Mouse (Mus musculus): ENCODE results near the gene Faim. TPM values are rescaled to one million over a fixed set of nuclear protein-coding genes. Genes with fewer than 3 reads are reported as not detected.

Faim gene
- polyA plus RNA-seq (2014; fragmentation: Illumina TruSeq; extraction: RNeasy Lipid Tissue Mini Kit (QIAGEN cat#74804); ENCODE audit: insufficient read depth, low read depth, low replicate concordance), result 21.7 TPM

DNA sequence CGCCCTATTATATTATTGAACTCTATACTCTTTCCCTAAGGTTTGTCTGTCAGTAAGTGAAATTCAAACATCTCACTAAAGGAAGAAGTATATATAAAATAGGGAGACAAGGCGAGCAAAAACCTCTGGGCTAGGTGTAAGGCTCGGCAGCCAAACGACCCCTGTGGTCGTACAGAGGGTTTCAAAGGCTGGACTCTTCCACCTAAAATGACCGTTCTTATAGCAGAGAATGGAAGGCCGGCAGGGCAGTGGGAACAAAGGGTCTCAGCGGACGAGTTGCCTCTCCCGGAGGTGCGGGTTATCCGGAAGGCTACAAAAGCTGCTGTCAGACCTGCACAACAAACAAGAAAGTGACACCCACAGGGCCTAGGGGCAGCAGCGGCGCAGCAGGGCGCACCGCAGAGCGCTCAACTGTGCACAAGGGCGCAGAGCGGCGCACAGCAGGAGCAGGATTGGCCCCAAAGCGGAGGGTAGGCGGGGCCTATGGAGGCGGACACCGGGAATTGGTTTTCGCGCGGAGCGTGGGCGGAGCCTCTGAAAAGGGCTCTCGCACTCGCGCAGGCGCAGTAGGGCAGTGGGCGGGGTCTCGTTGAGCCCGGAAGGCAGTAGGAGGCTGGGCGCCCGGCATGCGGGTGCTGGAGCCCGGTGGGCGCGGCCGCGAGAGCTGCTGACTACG is at the start of gene Faim:
Gene Faim (plus strand): TSS at position 574 of the 676 bp plus-strand sequence.

DNA sequence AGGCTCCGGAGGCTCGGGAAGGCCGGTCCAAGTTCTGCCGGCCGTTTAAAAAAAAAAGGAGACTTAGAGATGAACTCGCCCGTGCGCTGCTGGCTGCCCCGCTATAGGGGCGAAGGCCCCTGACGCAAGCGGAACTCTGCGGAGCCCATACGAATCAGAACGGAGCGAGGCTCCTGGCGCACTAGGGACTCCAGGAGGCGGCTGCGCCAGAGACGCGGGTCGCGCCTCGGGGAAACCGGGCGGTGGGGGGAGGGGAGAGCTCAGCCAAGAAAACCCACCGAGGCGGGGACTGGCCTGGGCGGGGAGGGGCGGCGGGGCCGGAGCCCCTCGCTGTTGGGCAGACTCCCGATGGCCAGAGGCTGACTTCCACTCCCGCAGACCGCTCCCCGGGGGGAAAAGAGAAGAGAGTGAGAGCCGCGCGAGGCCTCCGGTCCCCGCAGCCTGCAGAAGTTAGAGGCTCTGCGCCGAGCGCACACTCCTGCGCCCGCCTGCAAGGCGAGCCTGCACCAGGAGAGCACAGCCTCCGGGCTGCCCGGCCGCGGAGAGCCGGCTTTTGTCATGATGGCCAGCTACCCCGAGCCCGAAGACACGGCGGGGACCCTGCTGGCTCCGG is 31.0 kb upstream of the Faim start, which contains the start of gene Foxl2:
Gene Foxl2 (plus strand): TSS at position 186 of the 613 bp plus-strand sequence.

DNA sequence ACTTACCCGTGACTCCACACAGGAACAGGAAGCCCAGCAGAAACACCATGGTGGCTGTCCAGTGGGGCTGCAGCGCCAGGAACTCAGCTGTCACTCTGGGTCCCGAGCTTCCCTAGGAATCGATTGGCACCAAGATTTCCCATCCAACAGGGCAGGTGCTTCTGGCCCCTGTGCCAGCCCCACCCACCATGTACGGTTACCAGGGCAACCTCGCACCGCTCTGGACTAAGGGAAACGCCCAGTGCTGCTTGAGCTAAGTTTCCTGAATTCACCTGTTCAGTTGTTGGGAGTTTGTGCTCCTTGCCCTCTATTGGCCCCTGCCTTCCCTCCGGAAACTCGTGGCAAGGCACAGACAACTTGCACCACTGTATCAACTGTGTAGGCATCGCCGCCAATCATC is 49.4 kb downstream of the Faim start, which contains the start of gene Gm1123:
Gene Gm1123 (minus strand): TSS at position 141 of the 400 bp plus-strand sequence.

Other genes starting within 250 kb of the Faim start
- not detected for gene Prr23a1, start 143.9 kb upstream of the Faim start, polyA plus RNA-seq (2014; fragmentation: Illumina TruSeq; extraction: RNeasy Lipid Tissue Mini Kit (QIAGEN cat#74804); ENCODE audit: insufficient read depth, low read depth, low replicate concordance)
- gene Prr23a2, start 129.9 kb upstream of the Faim start, polyA plus RNA-seq (2014; fragmentation: Illumina TruSeq; extraction: RNeasy Lipid Tissue Mini Kit (QIAGEN cat#74804); ENCODE audit: insufficient read depth, low read depth, low replicate concordance), result not detected
- gene Prr23a3, start 121.6 kb upstream of the Faim start, polyA plus RNA-seq (2014; fragmentation: Illumina TruSeq; extraction: RNeasy Lipid Tissue Mini Kit (QIAGEN cat#74804); ENCODE audit: insufficient read depth, low read depth, low replicate concordance), result not detected
- gene 7420426K07Rik, start 83.3 kb upstream of the Faim start, polyA plus RNA-seq (2014; fragmentation: Illumina TruSeq; extraction: RNeasy Lipid Tissue Mini Kit (QIAGEN cat#74804); ENCODE audit: insufficient read depth, low read depth, low replicate concordance), result not detected
- gene Foxl2, start 31.1 kb upstream of the Faim start, polyA plus RNA-seq (2014; fragmentation: Illumina TruSeq; extraction: RNeasy Lipid Tissue Mini Kit (QIAGEN cat#74804); ENCODE audit: insufficient read depth, low read depth, low replicate concordance), result not detected
- not detected for gene Gm1123, start 49.3 kb downstream of the Faim start, polyA plus RNA-seq (2014; fragmentation: Illumina TruSeq; extraction: RNeasy Lipid Tissue Mini Kit (QIAGEN cat#74804); ENCODE audit: insufficient read depth, low read depth, low replicate concordance)
- 6.8 TPM for gene Pik3cb, start 154.2 kb downstream of the Faim start, polyA plus RNA-seq (2014; fragmentation: Illumina TruSeq; extraction: RNeasy Lipid Tissue Mini Kit (QIAGEN cat#74804); ENCODE audit: insufficient read depth, low read depth, low replicate concordance)